Mouse (Mus musculus): ENCODE results near the gene Ice2. TPM values are rescaled to one million over a fixed set of nuclear protein-coding genes. Genes with fewer than 3 reads are reported as not detected.

Gene Ice2
- polyA plus RNA-seq, 1 experiment from 2014 or later: 22.4 TPM

Small RNA genes lying within 50 kb of the gene (microRNA-seq; reads per million reads assigned to microRNA genes)
- gene Mir3109: 5.7 reads per million, percentile 20 among the genes with 10 or more reads in this experiment

Other genes with a start within 250 kb of the Ice2 start
- gene Anxa2, start 55.7 kb downstream of the Ice2 start, polyA plus RNA-seq (2015; fragmentation: Nextera tagmentation; extraction: Ambion mirVana): 1,084 and 1,195 TPM in 2 replicates